Mouse (Mus musculus) kidney, embryonic 16.5 days (tissue): ENCODE results near the gene Polr2a. TPM values are rescaled to one million over a fixed set of nuclear protein-coding genes. Genes with fewer than 3 reads are reported as not detected.

Experiments used
- ATAC-seq: fragments of 200-750 bp; cut with Nextera tagmentation; 2 replicates; pipeline ENCODE4 v1.8.0; 2017; ENCODE audit warnings: moderate TSS enrichment; ENCODE audit not compliant: low FRiP score, low TSS enrichment
- H3K27ac ChIP-seq: fragments of 300-500 bp; sonication (generic); 2 replicates; pipeline ENCODE4 v1.5.1; 2014; ENCODE audit warnings: low read length
- H3K27me3 ChIP-seq: fragments of 300-500 bp; sonication (generic); 2 replicates; pipeline ENCODE4 v1.6.1; 2014; ENCODE audit warnings: low read length, control low read depth, mixed read lengths; ENCODE audit not compliant: insufficient read depth
- H3K36me3 ChIP-seq: fragments of 300-500 bp; sonication (generic); 2 replicates; pipeline ENCODE4 v1.6.1; 2014; ENCODE audit warnings: low read length, control low read depth, mixed read lengths; ENCODE audit not compliant: insufficient read depth
- H3K4me1 ChIP-seq: fragments of 300-500 bp; sonication (generic); 2 replicates; pipeline ENCODE4 v1.6.1; 2014; ENCODE audit warnings: low read length, control low read depth, mixed read lengths; ENCODE audit not compliant: insufficient read depth
- H3K4me2 ChIP-seq: fragments of 300-500 bp; sonication (generic); replicated peaks from 2 replicates; pipeline ENCODE4 v1.6.1; 2014; ENCODE audit warnings: low read depth, low read length
- H3K4me3 ChIP-seq: fragments of 300-500 bp; sonication (generic); 2 replicates; pipeline ENCODE4 v1.5.1; 2014; ENCODE audit warnings: mild to moderate bottlenecking, low read length
- H3K9ac ChIP-seq: fragments of 300-500 bp; sonication (generic); replicated peaks from 2 replicates; pipeline ENCODE4 v1.6.1; 2014; ENCODE audit warnings: low read length
- H3K9me3 ChIP-seq: fragments of 300-500 bp; sonication (generic); 2 replicates; pipeline ENCODE4 v1.6.1; 2016; ENCODE audit warnings: low read length, control low read depth
- WGBS: fragments of 180-500 bp; shearing (Covaris S2); extraction: QIAGEN DNeasy Blood & Tissue Kit; methylation state at CpG from one replicate; pipeline ENCODE4 v1.1.7; 2014; 5-methylcytosine and 5-hydroxymethylcytosine counted together
- polyA plus RNA-seq: library from polyadenylated mRNA; unstranded; fragments of >200 nt; fragmentation: Nextera tagmentation; extraction: Ambion mirVana; gene quantifications from 2 replicates; pipeline ENCODE4 v1.2.1, GENCODE M21; 2015

Polr2a gene
- polyA plus RNA-seq, 1 experiment from 2014 or later, result 28.3 TPM

DNA sequence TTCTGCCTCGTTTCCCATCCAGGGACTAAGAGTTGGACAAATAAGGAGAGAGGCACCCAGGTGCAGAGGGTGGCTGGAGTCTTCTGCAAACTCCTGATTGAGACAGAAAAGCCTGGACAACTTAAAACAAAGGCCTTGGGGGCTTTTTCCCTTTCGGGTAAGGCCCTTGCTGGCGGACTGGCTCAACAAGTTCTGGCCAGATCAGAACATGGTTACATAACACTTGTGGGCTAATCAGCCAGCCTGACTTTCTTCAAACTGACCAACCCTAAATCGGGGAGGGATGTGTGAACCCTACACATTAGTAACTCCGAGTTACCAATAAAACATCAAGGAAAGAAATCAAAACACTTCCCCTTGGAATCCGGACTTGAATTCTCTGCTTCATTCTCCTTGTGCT, 37.6 kb downstream of the Polr2a start:
- 46% methylated on average over 6 of the region's 6 CpGs for WGBS
- no peak overlapping the region for H3K27ac ChIP-seq

DNA sequence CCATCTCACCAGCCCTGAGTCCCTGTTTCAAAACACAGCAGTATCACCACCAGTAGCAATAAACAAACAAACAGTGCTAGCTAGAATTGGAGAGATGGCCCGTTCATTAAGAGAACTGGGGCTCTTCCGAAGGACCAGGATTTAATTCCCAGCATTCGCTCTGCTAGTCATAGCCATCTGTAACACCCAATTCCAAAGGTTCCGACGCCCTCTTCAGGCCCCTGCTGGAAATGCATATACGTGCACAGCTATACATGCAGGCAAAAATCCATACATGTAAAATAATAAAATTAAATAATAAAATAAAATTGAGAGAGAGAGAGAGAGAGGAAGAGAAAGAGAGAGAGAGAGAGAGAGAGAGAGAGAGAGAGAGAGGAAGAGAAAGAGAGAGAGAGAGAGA, 39.0 kb downstream of the Polr2a start:
- H3K36me3 ChIP-seq, result no peaks in the 10 kb centered on the region
- no peak overlapping the region for H3K9ac ChIP-seq
- 71% methylated on average over 6 of the region's 6 CpGs for WGBS
- no peak for ATAC-seq
- no peak overlapping the region for H3K4me2 ChIP-seq
- H3K9me3 ChIP-seq, result peaks cover 3% of the 10 kb centered on the region
- H3K27me3 ChIP-seq, result no peaks in the 10 kb centered on the region
- no peak overlapping the region for H3K27ac ChIP-seq
- peaks cover 24% of the 10 kb centered on the region for H3K4me1 ChIP-seq
- no peak overlapping the region for H3K4me3 ChIP-seq

More for the DNA sequence above, 37.6 kb downstream of the Polr2a start:
- H3K4me1 ChIP-seq, result peaks cover 10% of the 10 kb centered on the region
- no peak overlapping the region for H3K4me3 ChIP-seq
- no peaks in the 10 kb centered on the region for H3K36me3 ChIP-seq
- no peak for ATAC-seq
- no peak overlapping the region for H3K4me2 ChIP-seq
- H3K9me3 ChIP-seq, result no peaks in the 10 kb centered on the region
- no peaks in the 10 kb centered on the region for H3K27me3 ChIP-seq
- H3K9ac ChIP-seq, result no peak overlapping the region

DNA sequence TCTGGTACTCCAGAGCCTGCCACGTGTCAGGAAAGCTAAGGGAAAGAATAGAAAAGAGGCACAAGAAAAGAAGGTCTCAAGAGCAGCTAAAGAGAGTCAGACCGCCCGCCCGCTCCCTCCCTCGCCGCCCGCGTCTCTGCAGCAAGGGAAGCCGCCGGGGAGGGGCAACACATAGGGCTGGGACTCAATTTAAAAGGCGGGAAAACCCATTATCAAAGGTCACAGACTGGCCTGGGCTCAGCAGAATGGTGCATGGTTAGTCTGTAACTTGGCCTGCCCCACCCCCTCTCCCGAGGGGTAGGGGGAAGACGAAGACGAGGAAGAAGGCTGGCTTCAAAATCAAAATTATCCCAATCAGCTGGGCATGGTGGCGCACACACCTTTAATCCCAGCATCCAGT, 39.8 kb downstream of the Polr2a start:
- ATAC-seq, result no peak
- Histone ChIP-seq H3K36me3 (no peaks in the 10 kb centered on the region), H3K4me1 (peaks cover 24% of the 10 kb centered on the region), H3K4me3 (no peak overlapping the region), H3K27me3 (no peaks in the 10 kb centered on the region), H3K9me3 (peaks cover 3% of the 10 kb centered on the region), H3K9ac (no peak overlapping the region), H3K4me2 (no peak overlapping the region), H3K27ac (no peak overlapping the region)
- 43% methylated on average over 15 of the region's 15 CpGs for WGBS

DNA sequence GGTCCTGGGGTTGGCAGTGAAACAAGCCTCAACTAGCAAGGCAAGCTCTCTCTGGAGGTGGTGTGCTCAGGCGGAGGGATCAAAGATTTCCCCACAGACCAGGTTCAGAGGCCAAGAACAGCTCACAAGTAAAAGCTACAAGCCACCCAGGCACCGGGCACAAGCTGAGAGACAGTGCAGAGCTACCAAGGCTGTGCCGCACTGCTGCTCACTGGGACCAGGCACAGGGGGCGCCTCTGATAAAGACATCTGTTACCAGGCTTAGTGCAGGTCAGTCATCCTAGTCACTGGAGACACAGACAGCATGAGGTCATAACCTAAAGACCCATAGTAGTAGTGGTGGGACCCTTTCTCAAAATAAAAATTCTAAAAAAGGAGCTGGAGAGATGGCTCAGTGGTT, 41.5 kb downstream of the Polr2a start:
- peaks cover 3% of the 10 kb centered on the region for H3K9me3 ChIP-seq
- WGBS, result 65% methylated on average over 4 of the region's 4 CpGs
- peaks cover 24% of the 10 kb centered on the region for H3K4me1 ChIP-seq
- H3K27me3 ChIP-seq, result no peaks in the 10 kb centered on the region
- H3K9ac ChIP-seq, result no peak overlapping the region
- no peaks in the 10 kb centered on the region for H3K36me3 ChIP-seq
- no peak overlapping the region for H3K4me2 ChIP-seq
- no peak for ATAC-seq
- H3K27ac ChIP-seq, result no peak overlapping the region
- no peak overlapping the region for H3K4me3 ChIP-seq

DNA sequence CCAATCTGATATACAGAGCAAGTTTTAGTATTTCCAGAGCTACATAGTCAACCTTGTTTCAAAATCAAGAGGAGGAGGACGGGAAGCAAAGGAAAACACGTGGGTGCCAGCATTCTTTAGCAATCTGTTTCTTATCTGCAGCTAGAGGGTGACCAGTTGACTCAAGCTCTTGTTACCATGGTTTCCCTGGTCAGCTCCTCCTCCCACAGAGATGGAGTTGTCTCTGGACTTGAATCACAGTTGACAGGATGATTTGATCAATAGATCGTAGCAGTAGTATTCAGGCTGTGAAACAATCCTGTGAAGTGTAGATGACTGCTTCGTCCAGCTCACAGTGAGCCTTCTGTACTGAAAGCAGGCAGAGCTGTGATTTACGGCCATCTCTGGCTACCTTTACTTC, 42.5 kb downstream of the Polr2a start:
- 14% methylated on average over 5 of the region's 5 CpGs for WGBS
- no peak overlapping the region for H3K4me2 ChIP-seq
- H3K9me3 ChIP-seq, result peaks cover 3% of the 10 kb centered on the region
- no peak; the same call in 1 of the 2 replicates for ATAC-seq
- no peaks in the 10 kb centered on the region for H3K36me3 ChIP-seq
- peak overlapping the region; percentile 92 for H3K27ac ChIP-seq
- peaks cover 24% of the 10 kb centered on the region for H3K4me1 ChIP-seq
- H3K9ac ChIP-seq, result no peak overlapping the region
- no peak overlapping the region for H3K4me3 ChIP-seq
- H3K27me3 ChIP-seq, result no peaks in the 10 kb centered on the region

DNA sequence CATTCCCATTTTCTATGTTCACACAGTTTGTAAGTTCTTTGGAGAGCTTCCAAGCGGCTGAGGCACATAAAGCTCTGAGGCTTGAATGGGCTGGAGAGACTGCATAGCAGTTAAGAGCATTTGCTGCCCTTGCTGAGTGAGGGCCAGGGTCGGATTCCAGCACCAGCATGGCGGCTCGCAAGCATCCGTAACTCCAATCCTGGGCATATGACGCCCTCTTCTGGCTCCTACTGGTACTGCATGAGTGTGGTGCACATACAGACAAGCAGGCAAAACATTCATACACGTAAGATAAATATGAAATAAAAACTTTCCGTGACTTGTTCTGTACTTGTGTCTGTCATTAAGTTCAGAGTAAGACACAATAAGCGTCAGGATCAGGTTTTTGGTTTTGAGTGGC, 43.0 kb downstream of the Polr2a start:
- WGBS, result 52% methylated on average over 9 of the region's 9 CpGs
- peak overlapping the region; percentile 92 for H3K27ac ChIP-seq
- no peak overlapping the region for H3K4me3 ChIP-seq
- no peaks in the 10 kb centered on the region for H3K36me3 ChIP-seq
- no peak overlapping the region for H3K9ac ChIP-seq
- H3K27me3 ChIP-seq, result no peaks in the 10 kb centered on the region
- peaks cover 24% of the 10 kb centered on the region for H3K4me1 ChIP-seq
- no peak for ATAC-seq
- no peak overlapping the region for H3K4me2 ChIP-seq
- H3K9me3 ChIP-seq, result peaks cover 3% of the 10 kb centered on the region

DNA sequence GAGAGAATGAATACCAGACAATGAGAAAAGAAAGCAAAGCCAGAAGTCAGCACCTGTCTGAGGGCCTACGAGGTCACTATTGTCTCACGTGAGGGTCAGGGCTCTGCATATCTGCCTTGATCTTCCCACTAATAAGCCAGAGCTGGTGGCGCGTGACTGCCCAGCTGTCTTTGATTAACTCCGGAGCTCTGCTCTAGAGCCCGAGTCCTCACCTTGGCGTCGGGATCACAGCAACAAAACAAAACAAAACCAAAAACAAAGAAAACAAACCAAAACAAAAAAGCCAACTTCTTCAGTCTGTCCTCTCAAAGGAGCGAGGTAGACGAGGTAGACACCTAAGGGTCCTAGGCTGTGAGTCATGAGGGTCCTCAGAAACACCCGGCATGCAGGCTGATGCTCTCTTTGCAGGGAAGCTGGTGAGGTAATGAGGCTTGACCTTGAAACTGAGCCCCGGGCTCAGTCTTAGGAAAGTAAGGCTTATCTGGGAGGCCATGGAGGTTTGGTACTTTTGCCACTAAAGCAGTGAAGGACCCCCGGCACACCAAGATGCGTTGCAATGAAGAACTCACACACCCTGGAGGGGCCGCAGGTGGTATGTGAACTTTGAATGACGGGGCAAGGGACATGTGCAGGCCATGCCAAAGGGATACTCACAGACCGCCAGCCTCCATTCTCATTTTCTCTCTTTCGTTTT, 43.7 kb downstream of the Polr2a start:
- Histone ChIP-seq H3K4me1 (peaks cover 24% of the 10 kb centered on the region), H3K9ac (no peak overlapping the region), H3K4me2 (peak overlapping the region; percentile 37), H3K27ac (peak overlapping the region; percentile 92), H3K27me3 (no peaks in the 10 kb centered on the region), H3K4me3 (0 out of 2 replicates have a peak overlapping the region, but pooled peaks have one; percentile 10), H3K9me3 (peaks cover 3% of the 10 kb centered on the region), H3K36me3 (no peaks in the 10 kb centered on the region)
- WGBS, result 33% methylated on average over 18 of the region's 18 CpGs
- peak; percentile 63; the same call in 1 of the 2 replicates for ATAC-seq

DNA sequence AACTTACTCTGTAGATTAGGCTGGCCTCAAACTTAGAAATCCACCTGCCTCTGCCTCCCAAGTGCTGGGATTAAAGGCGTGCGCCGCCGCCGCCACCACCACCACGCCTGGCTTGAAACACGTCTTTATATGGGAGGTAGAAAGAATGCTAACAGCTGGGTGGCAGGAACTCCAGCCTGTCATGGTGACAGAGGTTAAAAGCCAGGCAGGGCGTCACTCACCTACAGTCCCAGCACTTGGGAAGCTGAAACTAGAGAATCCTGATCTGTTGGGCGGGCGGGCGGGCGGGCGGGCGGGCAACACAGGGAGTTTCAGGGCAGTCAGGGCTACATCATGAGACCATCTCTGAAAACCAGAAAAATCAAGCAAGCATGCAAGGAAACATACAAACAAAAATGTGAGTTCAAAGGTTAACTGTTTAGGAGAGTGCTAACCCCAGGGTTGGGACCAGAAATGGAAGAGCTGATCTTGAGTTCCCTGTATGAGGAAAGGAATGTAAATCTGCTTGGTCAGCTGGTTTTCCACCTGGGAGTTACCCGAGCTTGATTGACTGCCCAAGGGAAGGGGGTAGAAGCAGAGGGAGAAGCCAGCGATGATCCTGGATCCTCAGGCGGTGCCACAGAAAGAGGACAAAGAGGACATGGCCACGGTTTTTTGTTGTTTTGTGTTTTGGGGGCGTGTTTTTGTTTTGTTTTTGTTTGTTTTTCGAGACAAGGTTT, 45.3 kb downstream of the Polr2a start:
- peak overlapping the region; percentile 72 for H3K27ac ChIP-seq
- H3K9ac ChIP-seq, result no peak overlapping the region
- no peaks in the 10 kb centered on the region for H3K27me3 ChIP-seq
- no peak overlapping the region for H3K4me3 ChIP-seq
- 54% methylated on average over 20 of the region's 20 CpGs for WGBS
- H3K36me3 ChIP-seq, result no peaks in the 10 kb centered on the region
- peaks cover 19% of the 10 kb centered on the region for H3K4me1 ChIP-seq
- peak overlapping the region; percentile 16; the same call in 1 of the 2 replicates for H3K4me2 ChIP-seq
- peaks cover 3% of the 10 kb centered on the region for H3K9me3 ChIP-seq
- peak; percentile 67 for ATAC-seq

DNA sequence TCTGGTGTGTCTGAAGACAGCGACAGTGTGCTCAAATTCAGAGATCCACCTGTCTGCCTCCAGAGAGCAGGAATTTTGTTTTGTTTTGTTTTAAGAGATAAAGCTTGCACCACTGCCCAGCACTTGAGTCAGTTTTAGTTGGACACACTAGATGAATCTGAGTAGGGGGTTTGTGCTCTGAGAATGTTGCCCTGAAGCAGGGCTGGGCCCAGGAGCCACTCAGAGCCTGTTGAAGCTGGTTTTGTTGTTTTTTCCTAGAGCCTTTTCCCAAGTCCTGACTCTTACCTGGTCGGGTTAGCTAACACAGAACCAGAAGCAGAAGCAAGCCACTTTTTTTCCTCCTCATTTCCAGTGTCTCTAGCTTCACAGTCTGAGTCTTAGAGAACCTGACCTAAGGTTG, 47.4 kb downstream of the Polr2a start:
- H3K9ac ChIP-seq, result no peak overlapping the region
- no peaks in the 10 kb centered on the region for H3K27me3 ChIP-seq
- no peaks in the 10 kb centered on the region for H3K36me3 ChIP-seq
- H3K4me3 ChIP-seq, result no peak overlapping the region
- H3K9me3 ChIP-seq, result peaks cover 3% of the 10 kb centered on the region
- peaks cover 16% of the 10 kb centered on the region for H3K4me1 ChIP-seq
- WGBS, result 74% methylated on average over 2 of the region's 2 CpGs
- ATAC-seq, result no peak
- no peak overlapping the region for H3K27ac ChIP-seq
- H3K4me2 ChIP-seq, result no peak overlapping the region

DNA sequence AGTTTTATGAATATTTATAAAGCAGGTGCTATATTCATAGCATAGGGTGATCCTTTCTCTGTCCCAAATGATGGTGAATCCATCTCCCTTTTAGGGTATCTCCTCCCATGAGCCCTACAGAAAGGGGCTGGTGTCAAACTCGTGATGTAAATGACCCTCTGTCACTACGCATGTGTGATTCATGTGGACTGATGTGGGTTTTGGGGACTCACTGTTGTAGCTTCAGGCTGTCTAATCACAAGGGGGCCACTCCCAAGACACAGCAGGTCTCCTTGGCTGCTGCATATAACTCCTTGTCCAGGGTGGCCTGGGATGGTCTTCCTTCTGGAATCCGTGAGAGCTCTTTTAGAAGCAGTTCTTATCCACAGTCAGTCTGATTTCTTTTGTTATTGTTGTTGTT, 48.0 kb downstream of the Polr2a start:
- H3K4me3 ChIP-seq, result no peak overlapping the region
- H3K27ac ChIP-seq, result no peak overlapping the region
- ATAC-seq, result no peak
- H3K27me3 ChIP-seq, result no peaks in the 10 kb centered on the region
- WGBS, result 68% methylated on average over 3 of the region's 3 CpGs
- no peak overlapping the region for H3K4me2 ChIP-seq
- no peaks in the 10 kb centered on the region for H3K36me3 ChIP-seq
- no peak overlapping the region for H3K9ac ChIP-seq
- H3K9me3 ChIP-seq, result peaks cover 2% of the 10 kb centered on the region
- peaks cover 10% of the 10 kb centered on the region for H3K4me1 ChIP-seq
